ENCODE assay signal across 19 mouse cellular contexts in genomic region chr16:94693687-94694305, GRCm38 (mm10).
DNase-seq lines count a peak whose midpoint lies in the region; ATAC-seq and TF ChIP-seq lines count a peak whose summit lies in the region.
"Had no signal": no experiment of that assay in that cellular context is flagged by ENCODE, and none has a peak within 500 bp of the region (broad histone marks: within the 10 kb centered on the region; RNA-seq: fewer than 3 reads in every experiment).

No protein-coding gene starts in this region.

- no peaks in the 10 kb centered on the region for H3K79me2 ChIP-seq in liver, adult 2 months (ENCODE audit: control insufficient read depth, insufficient read depth, low read length)

- peak; percentile 95 for DNase-seq in liver, adult 2 months (ENCODE audit: extremely low read depth, low read depth, low spot score)
- no peak for DNase-seq in liver, embryonic 11.5 days (ENCODE audit: low spot score)
- DNase-seq in cerebellum, postnatal 25 days: no peak
- DNase-seq: adrenal gland, postnatal 14 days; cerebellum, adult 18-20 months; cerebellum, adult 9-11 months; forebrain, postnatal 0 days; gastrocnemius, postnatal 14 days; heart, adult 2 months; heart, postnatal 14 days had no signal

- TF ChIP-seq POLR2A in liver, adult 2 months (IDR thresholded peaks at IDR 0.05; ENCODE audit: extremely low read depth, insufficient read depth, low read length): no peak

- no peak for ATAC-seq in hindbrain, embryonic 13.5 days (ENCODE audit: low FRiP score)
- no peak for ATAC-seq in hindbrain, embryonic 12.5 days (ENCODE audit: low FRiP score)
- no peak for ATAC-seq in liver, embryonic 11.5 days (replicated peaks; ENCODE audit: low FRiP score)
- peak; percentile 63; the same call in 1 of the 2 replicates for ATAC-seq in intestine, embryonic 15.5 days
- no peak for ATAC-seq in megakaryocyte progenitor cell, adult 5-6 weeks (replicated peaks; ENCODE audit: poor library complexity)
- ATAC-seq: forebrain, embryonic 13.5 days; forebrain, postnatal 0 days had no signal

- H3K27me3 ChIP-seq in hindbrain, embryonic 13.5 days: no peaks in the 10 kb centered on the region
- H3K27me3 ChIP-seq in hindbrain, embryonic 12.5 days: no peaks in the 10 kb centered on the region
- H3K27me3 ChIP-seq in liver, adult 2 months (ENCODE audit: control insufficient read depth, insufficient read depth, low read length): no peaks in the 10 kb centered on the region
- H3K27me3 ChIP-seq in liver, embryonic 11.5 days (replicated peaks; ENCODE audit: control insufficient read depth, insufficient read depth, low read length): no peaks in the 10 kb centered on the region
- H3K27me3 ChIP-seq in intestine, embryonic 15.5 days (replicated peaks): no peaks in the 10 kb centered on the region
- H3K27me3 ChIP-seq: CH12.LX; forebrain, embryonic 13.5 days; heart, embryonic 15.5 days; hindbrain, embryonic 15.5 days had no signal

- H3K9me3 ChIP-seq in hindbrain, embryonic 13.5 days: no peaks in the 10 kb centered on the region
- no peaks in the 10 kb centered on the region for H3K9me3 ChIP-seq in hindbrain, embryonic 12.5 days (replicated peaks)
- no peaks in the 10 kb centered on the region for H3K9me3 ChIP-seq in liver, embryonic 11.5 days (ENCODE audit: control insufficient read depth, low read length)
- no peaks in the 10 kb centered on the region for H3K9me3 ChIP-seq in intestine, embryonic 15.5 days
- H3K9me3 ChIP-seq: forebrain, embryonic 13.5 days; heart, embryonic 15.5 days; hindbrain, embryonic 15.5 days had no signal

- no peak overlapping the region for H3K4me2 ChIP-seq in hindbrain, embryonic 13.5 days
- no peak overlapping the region for H3K4me2 ChIP-seq in hindbrain, embryonic 12.5 days (replicated peaks)
- no peak overlapping the region for H3K4me2 ChIP-seq in liver, embryonic 11.5 days
- H3K4me2 ChIP-seq in intestine, embryonic 15.5 days (replicated peaks): no peak overlapping the region
- H3K4me2 ChIP-seq: forebrain, embryonic 13.5 days; heart, embryonic 11.5 days; heart, embryonic 15.5 days; hindbrain, embryonic 15.5 days had no signal

- no peaks in the 10 kb centered on the region for H3K4me1 ChIP-seq in hindbrain, embryonic 13.5 days (replicated peaks)
- H3K4me1 ChIP-seq in hindbrain, embryonic 12.5 days: peaks cover 10% of the 10 kb centered on the region; the same call in 1 of the 2 replicates
- H3K4me1 ChIP-seq in liver, adult 2 months (ENCODE audit: control insufficient read depth, insufficient read depth, low read length): peaks cover 16% of the 10 kb centered on the region
- H3K4me1 ChIP-seq in liver, embryonic 11.5 days (replicated peaks; ENCODE audit: control insufficient read depth, insufficient read depth, low read length): peaks cover 13% of the 10 kb centered on the region
- H3K4me1 ChIP-seq in intestine, embryonic 15.5 days (replicated peaks): no peaks in the 10 kb centered on the region
- H3K4me1 ChIP-seq: forebrain, embryonic 13.5 days; heart, embryonic 15.5 days; hindbrain, embryonic 15.5 days had no signal

- H3K4me3 ChIP-seq in hindbrain, embryonic 13.5 days: no peak overlapping the region
- no peak overlapping the region for H3K4me3 ChIP-seq in hindbrain, embryonic 12.5 days
- no peak overlapping the region for H3K4me3 ChIP-seq in liver, adult 2 months (ENCODE audit: insufficient read depth, low read depth, low read length)
- no peak overlapping the region for H3K4me3 ChIP-seq in liver, embryonic 11.5 days (ENCODE audit: low read depth, low read length)
- no peak overlapping the region for H3K4me3 ChIP-seq in intestine, embryonic 15.5 days (replicated peaks)
- H3K4me3 ChIP-seq: forebrain, embryonic 13.5 days; heart, adult 2 months; heart, embryonic 15.5 days; hindbrain, embryonic 15.5 days had no signal

- peaks cover 53% of the 10 kb centered on the region for H3K36me3 ChIP-seq in hindbrain, embryonic 13.5 days
- peaks cover 54% of the 10 kb centered on the region for H3K36me3 ChIP-seq in hindbrain, embryonic 12.5 days
- peaks cover 22% of the 10 kb centered on the region; the same call in 1 of the 2 replicates for H3K36me3 ChIP-seq in liver, adult 2 months (ENCODE audit: control insufficient read depth, insufficient read depth, low read length)
- H3K36me3 ChIP-seq in liver, embryonic 11.5 days (ENCODE audit: control insufficient read depth, insufficient read depth, low read length): peaks cover 22% of the 10 kb centered on the region
- peaks cover 21% of the 10 kb centered on the region for H3K36me3 ChIP-seq in intestine, embryonic 15.5 days

- H3K9ac ChIP-seq in hindbrain, embryonic 13.5 days: no peak overlapping the region
- H3K9ac ChIP-seq in hindbrain, embryonic 12.5 days: no peak overlapping the region
- no peak overlapping the region for H3K9ac ChIP-seq in liver, adult 2 months (ENCODE audit: low read depth, low read length)
- H3K9ac ChIP-seq in liver, embryonic 11.5 days (ENCODE audit: low read depth, low read length): no peak overlapping the region
- H3K9ac ChIP-seq in intestine, embryonic 15.5 days: no peak overlapping the region
- H3K9ac ChIP-seq: forebrain, embryonic 13.5 days; forebrain, postnatal 0 days; heart, embryonic 15.5 days; hindbrain, embryonic 15.5 days had no signal

- H3K27ac ChIP-seq in hindbrain, embryonic 13.5 days: peak overlapping the region; percentile 10; the same call in 1 of the 2 replicates
- no peak overlapping the region for H3K27ac ChIP-seq in hindbrain, embryonic 12.5 days
- H3K27ac ChIP-seq in liver, adult 2 months (replicated peaks; ENCODE audit: insufficient read depth, low read depth, low read length): peak overlapping the region; percentile 50
- H3K27ac ChIP-seq in liver, embryonic 11.5 days (ENCODE audit: low read depth, low read length): no peak overlapping the region
- no peak overlapping the region for H3K27ac ChIP-seq in intestine, embryonic 15.5 days
- H3K27ac ChIP-seq: forebrain, embryonic 13.5 days; heart, adult 2 months; heart, embryonic 15.5 days had no signal

- WGBS in hindbrain, embryonic 13.5 days: 83% methylated on average over 4 of the region's 4 CpGs
- WGBS in hindbrain, embryonic 12.5 days: 87% methylated on average over 4 of the region's 4 CpGs
- 18% methylated on average over 4 of the region's 4 CpGs for WGBS in liver, adult 2 months
- WGBS in liver, embryonic 11.5 days: 79% methylated on average over 4 of the region's 4 CpGs
- WGBS in intestine, embryonic 15.5 days: 42% methylated on average over 4 of the region's 4 CpGs

- TF ChIP-seq CTCF in liver, adult 2 months (IDR thresholded peaks at IDR 0.05; ENCODE audit: low read depth, low read length): no peak

Comparison
In these comparisons a context has a peak if more than half of its experiments do, and no peak if none do; other contexts are left out.
1. H3K27ac ChIP-seq: peak in hindbrain, embryonic 13.5 days (single experiment) and liver, adult 2 months (single experiment); none in hindbrain, embryonic 12.5 days (single experiment), liver, embryonic 11.5 days (single experiment) and intestine, embryonic 15.5 days (single experiment).